Mouse (Mus musculus) limb, embryonic 11.5 days (tissue): ENCODE results near the gene Fam168a. TPM values are rescaled to one million over a fixed set of nuclear protein-coding genes. Genes with fewer than 3 reads are reported as not detected.

Experiments
- ATAC-seq: fragments of 200-750 bp; cut with Nextera tagmentation; 2 replicates; pipeline ENCODE4 v1.8.0; 2017; ENCODE audit warnings: low read depth; ENCODE audit not compliant: insufficient number of reproducible peaks, low FRiP score, low TSS enrichment
- DNase-seq: peaks from one replicate; pipeline ENCODE4 v3.0.0-alpha.2; 2015; ENCODE audit warnings: low spot score
- H3K27ac ChIP-seq: fragments of 300-500 bp; sonication (generic); replicated peaks from 2 replicates; pipeline ENCODE4 v1.5.1; 2014; ENCODE audit warnings: low read depth, mild to moderate bottlenecking, low read length
- H3K27me3 ChIP-seq: fragments of 300-500 bp; sonication (generic); 2 replicates; pipeline ENCODE4 v1.6.1; 2014; ENCODE audit warnings: mild to moderate bottlenecking, low read length, mixed read lengths; ENCODE audit not compliant: control insufficient read depth, insufficient read depth
- H3K36me3 ChIP-seq: fragments of 300-500 bp; sonication (generic); 2 replicates; pipeline ENCODE4 v1.6.1; 2014; ENCODE audit warnings: mild to moderate bottlenecking, low read length, moderate library complexity, mixed read lengths; ENCODE audit not compliant: control insufficient read depth, insufficient read depth
- H3K4me1 ChIP-seq: fragments of 300-500 bp; sonication (generic); 2 replicates; pipeline ENCODE4 v1.6.1; 2014; ENCODE audit warnings: low read length, mixed read lengths; ENCODE audit not compliant: control insufficient read depth, insufficient read depth
- H3K4me2 ChIP-seq: fragments of 300-500 bp; sonication (generic); 2 replicates; pipeline ENCODE4 v1.6.1; 2014; ENCODE audit warnings: low read depth, mild to moderate bottlenecking, moderate library complexity; ENCODE audit not compliant: severe bottlenecking
- H3K4me3 ChIP-seq: fragments of 300-500 bp; sonication (generic); 2 replicates; pipeline ENCODE4 v1.5.1; 2014; ENCODE audit warnings: low read depth, low read length
- H3K9ac ChIP-seq: fragments of 300-500 bp; sonication (generic); 2 replicates; pipeline ENCODE4 v1.6.1; 2014; ENCODE audit warnings: mild to moderate bottlenecking, low read length
- H3K9me3 ChIP-seq: fragments of 300-500 bp; sonication (generic); 2 replicates; pipeline ENCODE4 v1.6.1; 2016; ENCODE audit warnings: low read length; ENCODE audit not compliant: control insufficient read depth
- WGBS: fragments of 180-500 bp; shearing (Covaris S2); extraction: QIAGEN DNeasy Blood & Tissue Kit; methylation state at CpG from one replicate; pipeline ENCODE4 v1.1.7; 2014; 5-methylcytosine and 5-hydroxymethylcytosine counted together
- polyA plus RNA-seq: library from polyadenylated mRNA; unstranded; fragments of >200 nt; fragmentation: Nextera tagmentation; extraction: Ambion mirVana; gene quantifications from 2 replicates; pipeline ENCODE4 v1.2.1, GENCODE M21; 2014

Fam168a gene
- polyA plus RNA-seq, 1 experiment from 2014 or later, result 49.7 TPM

- WGBS, result under 1% methylated on average over 75 of the region's 91 CpGs
- Histone ChIP-seq H3K9ac (peak within 1 kb of the TSS; percentile 76), H3K4me1 (peaks cover 10% of the 10 kb centered on the region), H3K4me3 (peak within 1 kb of the TSS; percentile 76), H3K36me3 (no peaks in the 10 kb centered on the region), H3K27me3 (no peaks in the 10 kb centered on the region), H3K9me3 (no peaks in the 10 kb centered on the region), H3K27ac (peak within 1 kb of the TSS; percentile 56), H3K4me2 (peak within 1 kb of the TSS; percentile 95)
- DNase-seq (peak; percentile 100), ATAC-seq (peak; percentile 85)
These were observed 156.6 kb downstream of the Fam168a start, which contains the start of gene Relt for GRCm38 (mm10) chr7:100862828-100863638. Gene Relt, minus strand, starts transcription at chr7:100863446.

- Histone ChIP-seq H3K4me1 (0 out of 2 replicates have a peak, but pooled peaks cover 5% of the 10 kb centered on the region), H3K4me3 (no peak overlapping the region), H3K9me3 (no peaks in the 10 kb centered on the region), H3K9ac (no peak overlapping the region), H3K36me3 (no peaks in the 10 kb centered on the region), H3K27ac (no peak overlapping the region), H3K4me2 (no peak overlapping the region), H3K27me3 (no peaks in the 10 kb centered on the region)
- WGBS, result 18% methylated on average over 3 of the region's 3 CpGs
- DNase-seq (peak; percentile 84), ATAC-seq (no peak)
These were observed 160.2 kb downstream of the Fam168a start for GRCm38 (mm10) chr7:100866675-100867074.

- Histone ChIP-seq H3K4me1 (0 out of 2 replicates have a peak, but pooled peaks cover 2% of the 10 kb centered on the region), H3K27ac (no peak overlapping the region), H3K36me3 (no peaks in the 10 kb centered on the region; the same call in 1 of the 2 replicates), H3K9me3 (no peaks in the 10 kb centered on the region), H3K4me3 (no peak overlapping the region), H3K27me3 (no peaks in the 10 kb centered on the region), H3K9ac (no peak overlapping the region), H3K4me2 (no peak overlapping the region)
- no peak for ATAC-seq
- 49% methylated on average over 2 of the region's 2 CpGs for WGBS
- no peak for DNase-seq
These were observed 161.1 kb downstream of the Fam168a start for GRCm38 (mm10) chr7:100867561-100867960.

- ATAC-seq, result no peak
- Histone ChIP-seq H3K9ac (no peak overlapping the region), H3K4me2 (no peak overlapping the region), H3K27me3 (no peaks in the 10 kb centered on the region), H3K36me3 (peaks cover 6% of the 10 kb centered on the region; the same call in 1 of the 2 replicates), H3K4me1 (no peaks in the 10 kb centered on the region), H3K9me3 (no peaks in the 10 kb centered on the region), H3K27ac (no peak overlapping the region), H3K4me3 (no peak overlapping the region)
- 85% methylated on average over 4 of the region's 4 CpGs for WGBS
- no peak for DNase-seq
These were observed 162.1 kb downstream of the Fam168a start for GRCm38 (mm10) chr7:100868551-100868950.

- no peak overlapping the region for H3K4me3 ChIP-seq
- H3K36me3 ChIP-seq, result peaks cover 13% of the 10 kb centered on the region; the same call in 1 of the 2 replicates
- H3K4me1 ChIP-seq, result no peaks in the 10 kb centered on the region
- no peaks in the 10 kb centered on the region for H3K27me3 ChIP-seq
- WGBS, result 81% methylated on average over 8 of the region's 8 CpGs
- H3K9me3 ChIP-seq, result no peaks in the 10 kb centered on the region
- ATAC-seq (no peak), DNase-seq (no peak)
- H3K27ac ChIP-seq, result no peak overlapping the region
- no peak overlapping the region for H3K4me2 ChIP-seq
- no peak overlapping the region for H3K9ac ChIP-seq
These were observed 163.6 kb downstream of the Fam168a start for GRCm38 (mm10) chr7:100869877-100870629.

GRCm38 (mm10) chr7:100871355-100871754 lies 164.9 kb downstream of the Fam168a start:
- H3K4me3 ChIP-seq, result no peak overlapping the region
- H3K27ac ChIP-seq, result no peak overlapping the region
- H3K4me1 ChIP-seq, result no peaks in the 10 kb centered on the region
- 90% methylated on average over 4 of the region's 4 CpGs for WGBS
- H3K9ac ChIP-seq, result no peak overlapping the region
- ATAC-seq (no peak), DNase-seq (no peak)
- peaks cover 13% of the 10 kb centered on the region; the same call in 1 of the 2 replicates for H3K36me3 ChIP-seq
- H3K27me3 ChIP-seq, result no peaks in the 10 kb centered on the region
- no peak overlapping the region for H3K4me2 ChIP-seq
- H3K9me3 ChIP-seq, result no peaks in the 10 kb centered on the region

GRCm38 (mm10) chr7:100871892-100872291 lies 165.5 kb downstream of the Fam168a start:
- DNase-seq, result no peak
- H3K36me3 ChIP-seq, result peaks cover 13% of the 10 kb centered on the region; the same call in 1 of the 2 replicates
- no peak for ATAC-seq
- no peaks in the 10 kb centered on the region for H3K27me3 ChIP-seq
- 89% methylated on average over 5 of the region's 5 CpGs for WGBS
- no peaks in the 10 kb centered on the region for H3K4me1 ChIP-seq
- no peak overlapping the region for H3K9ac ChIP-seq
- H3K9me3 ChIP-seq, result no peaks in the 10 kb centered on the region
- H3K4me2 ChIP-seq, result no peak overlapping the region
- no peak overlapping the region for H3K27ac ChIP-seq
- H3K4me3 ChIP-seq, result no peak overlapping the region

- Histone ChIP-seq H3K27me3 (no peaks in the 10 kb centered on the region), H3K9me3 (no peaks in the 10 kb centered on the region), H3K4me3 (no peak overlapping the region), H3K4me2 (no peak overlapping the region), H3K27ac (no peak overlapping the region), H3K36me3 (peaks cover 19% of the 10 kb centered on the region; the same call in 1 of the 2 replicates), H3K9ac (no peak overlapping the region), H3K4me1 (no peaks in the 10 kb centered on the region)
- DNase-seq (no peak), ATAC-seq (no peak)
- 93% methylated on average over 13 of the region's 13 CpGs for WGBS
These were observed 166.8 kb downstream of the Fam168a start for GRCm38 (mm10) chr7:100873197-100873596.
